In the genomic region with DNA sequence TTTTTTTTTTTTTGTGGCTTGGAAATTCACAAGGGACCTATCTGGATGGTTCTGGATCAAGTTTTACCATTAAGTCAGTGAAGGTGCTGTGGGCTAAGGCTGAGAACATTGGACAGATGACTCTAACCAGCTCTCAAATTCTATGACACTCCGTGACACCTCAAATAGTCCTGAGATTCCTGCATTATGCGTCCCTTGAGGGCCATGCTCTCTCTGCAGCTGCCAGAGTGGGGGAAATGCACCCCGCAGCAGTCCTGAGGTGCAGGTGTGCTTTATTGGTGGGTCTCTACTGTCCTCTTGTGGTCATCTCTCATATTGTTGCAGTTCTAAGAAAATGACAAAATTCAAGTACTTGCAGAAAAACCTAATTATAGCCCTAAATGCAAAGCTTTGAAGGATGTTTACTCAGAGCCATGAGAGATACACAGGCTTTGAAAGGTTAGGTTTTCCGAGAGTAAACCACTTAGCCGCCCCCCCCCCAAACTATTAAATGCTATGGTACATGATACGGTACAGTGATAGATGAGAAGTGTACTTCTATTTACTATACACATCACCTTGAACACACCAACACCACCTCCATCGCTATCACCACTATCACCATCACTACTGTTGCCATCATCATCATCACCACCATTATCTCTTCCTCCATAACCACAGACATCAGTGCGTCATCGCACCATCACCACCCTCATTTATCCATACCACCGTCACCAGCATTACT, we compare ENCODE assay signal across 8 mouse cellular contexts. TPM values are rescaled to one million over a fixed set of nuclear protein-coding genes. Genes with fewer than 3 reads are reported as not detected.
DNase-seq lines count a peak whose midpoint lies in the region; ATAC-seq and TF ChIP-seq lines count a peak whose summit lies in the region.

No protein-coding gene starts in this region.

- H3K9ac ChIP-seq in ES-E14 (ENCODE audit: insufficient read depth, low read depth, low read length, poor library complexity, severe bottlenecking), result no peak overlapping the region
- no peak overlapping the region for H3K9ac ChIP-seq in embryonic facial prominence, embryonic 11.5 days (replicated peaks; ENCODE audit: low read length)

- no peaks in the 10 kb centered on the region for H3K9me3 ChIP-seq in ES-E14 (ENCODE audit: control insufficient read depth, insufficient read depth, low read depth, low read length)
- no peaks in the 10 kb centered on the region for H3K9me3 ChIP-seq in embryonic facial prominence, embryonic 11.5 days (replicated peaks; ENCODE audit: control insufficient read depth, low read length)
- H3K9me3 ChIP-seq in megakaryocyte, embryonic 14.5 days, result no peaks in the 10 kb centered on the region

- H3K27ac ChIP-seq in left cerebral cortex, adult 2 months, result no peak overlapping the region
- no peak overlapping the region for H3K27ac ChIP-seq in ES-E14 (ENCODE audit: insufficient read depth, low read depth, low read length, poor library complexity, severe bottlenecking)
- H3K27ac ChIP-seq in embryonic facial prominence, embryonic 11.5 days (replicated peaks; ENCODE audit: low read depth, low read length), result no peak overlapping the region

- intact Hi-C loops in left cerebral cortex, adult 2 months (cut with DNase I), result loop anchor here (10.0 kb wide), 1 partner anchor 753 kb away; no protein-coding TSS in a partner anchor
- intact Hi-C loops in left cerebral cortex, postnatal 10 days (cut with DNase I), result loop anchor here (5.0 kb wide), 1 partner anchor 1140 kb away; a partner anchor contains a TSS

- DNase-seq in left cerebral cortex, adult 2 months (ENCODE audit: extremely low spot score in 1 of 2, low spot score in 2 of 2), result no peak
- DNase-seq in left cerebral cortex, postnatal 10 days (ENCODE audit: extremely low spot score in 1 of 2, low spot score in 2 of 2), result no peak
- no peak for DNase-seq in ES-E14 (ENCODE audit: low read depth, low spot score)
- DNase-seq in embryonic facial prominence, embryonic 11.5 days (ENCODE audit: low spot score), result peak; percentile 52
- DNase-seq in adipocyte (ENCODE audit: low spot score), result no peak
- no peak for DNase-seq in kidney, postnatal 25 days
- DNase-seq in urinary bladder, postnatal 14 days (ENCODE audit: low spot score), result no peak

- no peaks in the 10 kb centered on the region for H3K36me3 ChIP-seq in ES-E14 (ENCODE audit: control insufficient read depth, insufficient read depth, low read length, poor library complexity, severe bottlenecking)
- H3K36me3 ChIP-seq in embryonic facial prominence, embryonic 11.5 days (replicated peaks; ENCODE audit: control insufficient read depth, insufficient read depth, low read depth, low read length), result no peaks in the 10 kb centered on the region
- H3K36me3 ChIP-seq in megakaryocyte, embryonic 14.5 days (replicated peaks; ENCODE audit: low read length), result no peaks in the 10 kb centered on the region

- TF ChIP-seq CTCF in left cerebral cortex, adult 2 months (IDR thresholded peaks at IDR 0.05), result peak; percentile 84

- in situ Hi-C loops in ES-E14 (cut with MboI; ENCODE audit: low sequenced_read_pairs in 2 of 2, unreplicated experiment in 2 of 2), result loop anchor here (25.0 kb wide), 1 partner anchor 450 kb away; no protein-coding TSS in a partner anchor

- no peaks in the 10 kb centered on the region for H3K27me3 ChIP-seq in embryonic facial prominence, embryonic 11.5 days (ENCODE audit: control insufficient read depth, insufficient read depth, low read length)
- H3K27me3 ChIP-seq in megakaryocyte, embryonic 14.5 days (replicated peaks), result peaks cover 2% of the 10 kb centered on the region

- H3K4me1 ChIP-seq in ES-E14 (ENCODE audit: control insufficient read depth in 2 of 2, insufficient read depth in 2 of 2, low read length in 2 of 2, poor library complexity in 1 of 2), result no peaks in the 10 kb centered on the region
- no peaks in the 10 kb centered on the region for H3K4me1 ChIP-seq in embryonic facial prominence, embryonic 11.5 days (ENCODE audit: control insufficient read depth, insufficient read depth, low read length)
- no peaks in the 10 kb centered on the region; the same call in 1 of the 2 replicates for H3K4me1 ChIP-seq in megakaryocyte, embryonic 14.5 days

- 57% methylated on average over 10 of the region's 10 CpGs for whole genome bisulfite sequencing in embryonic facial prominence, embryonic 11.5 days

- ATAC-seq in embryonic facial prominence, embryonic 11.5 days (replicated peaks; ENCODE audit: insufficient number of reproducible peaks, low FRiP score, low TSS enrichment, low read depth), result no peak

- no peak overlapping the region for H3K4me3 ChIP-seq in left cerebral cortex, adult 2 months
- H3K4me3 ChIP-seq in ES-E14 (ENCODE audit: insufficient read depth in 1 of 2, low read depth in 1 of 2, low read length in 2 of 2, poor library complexity in 1 of 2, severe bottlenecking in 1 of 2), result no peak overlapping the region
- no peak overlapping the region for H3K4me3 ChIP-seq in embryonic facial prominence, embryonic 11.5 days (ENCODE audit: low read depth, low read length)
- peak overlapping the region; percentile 40 for H3K4me3 ChIP-seq in megakaryocyte, embryonic 14.5 days (replicated peaks)

- no peak overlapping the region for H3K4me2 ChIP-seq in embryonic facial prominence, embryonic 11.5 days (ENCODE audit: low read depth, low read length)

TF ChIP-seq in ES-E14, 5 proteins besides CTCF, POLR2A, EP300 and RAD21:
- TF ChIP-seq ZNF384 (IDR thresholded peaks at IDR 0.05; ENCODE audit: low read depth, low read length), result peak; percentile 77; the same call in 1 of the 2 replicates
- TF ChIP-seq HCFC1 (IDR thresholded peaks at IDR 0.05; ENCODE audit: borderline replicate concordance, insufficient read depth, low read length), result no peak
- TF ChIP-seq CHD2 (IDR thresholded peaks at IDR 0.05; ENCODE audit: low read depth, low read length), result no peak
- peak; percentile 83 for TF ChIP-seq ZC3H11A (IDR thresholded peaks at IDR 0.05; ENCODE audit: borderline replicate concordance, low read depth, low read length)
- 0 out of 2 replicates have a peak, but pooled peaks have one; percentile 14 for TF ChIP-seq MAFK (IDR thresholded peaks at IDR 0.05; ENCODE audit: insufficient read depth, low read depth, low read length)

RNA-seq across cellular contexts. Expression of a gene that starts 17.2 kb away (rescaled TPM):
- total RNA-seq in left cerebral cortex, adult 2 months (2021), result 10 to 100 TPM; 27.7 to 30.3 TPM
- total RNA-seq in left cerebral cortex, postnatal 10 days (2021), result 10 to 100 TPM; 27.0 to 31.0 TPM
- 28.7 and 34.9 TPM in 2 replicates for total RNA-seq in ES-E14 (2012; rRNA removed)
- 49.0 and 57.5 TPM in 2 replicates for polyA plus RNA-seq in embryonic facial prominence, embryonic 11.5 days (2014; fragmentation: Nextera tagmentation; extraction: Ambion mirVana)
- polyA plus RNA-seq in megakaryocyte, embryonic 14.5 days (2012; ENCODE audit: insufficient read depth, low replicate concordance), result 51.8 and 64.5 TPM in 2 replicates

RNA-seq across cellular contexts. Expression of a gene that starts 50.6 kb away (rescaled TPM):
- total RNA-seq in left cerebral cortex, adult 2 months (2021), result 10 to 100 TPM; 10.3 to 13.8 TPM
- 1 to 10 TPM; 9.6 to 9.7 TPM for total RNA-seq in left cerebral cortex, postnatal 10 days (2021)
- total RNA-seq in ES-E14 (2012; rRNA removed), result not detected in 2 replicates
- 0.11 and 0.17 TPM in 2 replicates for polyA plus RNA-seq in embryonic facial prominence, embryonic 11.5 days (2014; fragmentation: Nextera tagmentation; extraction: Ambion mirVana)
- polyA plus RNA-seq in megakaryocyte, embryonic 14.5 days (2012; ENCODE audit: insufficient read depth, low replicate concordance), result not detected in 2 replicates

Comparison
In these comparisons a context has a peak if more than half of its experiments do, and no peak if none do; other contexts are left out.
1. RNA of a gene that starts 50.6 kb away (total RNA-seq): 10.3 to 13.8 TPM in left cerebral cortex, adult 2 months and 9.6 to 9.7 TPM in left cerebral cortex, postnatal 10 days; not detected in ES-E14; every median in the first group is over 10 times any median in the second.